Mouse (Mus musculus) hindbrain, embryonic 16.5 days (tissue): ENCODE measurements around the gene Srrm2. TPM values are rescaled to one million over a fixed set of nuclear protein-coding genes. Genes with fewer than 3 reads are reported as not detected.

ENCODE experiments used
- ATAC-seq: fragments of 200-750 bp; cut with Nextera tagmentation; 2 replicates; pipeline ENCODE4 v1.8.0; 2017; ENCODE audit warnings: moderate TSS enrichment, moderate library complexity
- H3K27ac ChIP-seq: fragments of 300-500 bp; sonication (generic); 2 replicates; pipeline ENCODE4 v1.5.1; 2014; ENCODE audit warnings: low read depth, mild to moderate bottlenecking, control low read depth, low read length, moderate library complexity
- H3K27me3 ChIP-seq: fragments of 300-500 bp; sonication (generic); replicated peaks from 2 replicates; pipeline ENCODE4 v1.6.1; 2014; ENCODE audit warnings: low read length; ENCODE audit not compliant: control insufficient read depth, insufficient read depth
- H3K36me3 ChIP-seq: fragments of 300-500 bp; sonication (generic); 2 replicates; pipeline ENCODE4 v1.6.1; 2014; ENCODE audit warnings: mild to moderate bottlenecking, low read length, moderate library complexity, mixed read lengths; ENCODE audit not compliant: control insufficient read depth, insufficient read depth
- H3K4me1 ChIP-seq: fragments of 300-500 bp; sonication (generic); 2 replicates; pipeline ENCODE4 v1.6.1; 2014; ENCODE audit warnings: low read depth, low read length; ENCODE audit not compliant: control insufficient read depth, insufficient read depth
- H3K4me2 ChIP-seq: fragments of 300-500 bp; sonication (generic); 2 replicates; pipeline ENCODE4 v1.6.1; 2014; ENCODE audit warnings: mild to moderate bottlenecking, low read length, control low read depth, moderate library complexity
- H3K4me3 ChIP-seq: fragments of 300-500 bp; sonication (generic); 2 replicates; pipeline ENCODE4 v1.5.1; 2014; ENCODE audit warnings: mild to moderate bottlenecking, low read length, control low read depth, moderate library complexity
- H3K9ac ChIP-seq: fragments of 300-500 bp; sonication (generic); 2 replicates; pipeline ENCODE4 v1.6.1; 2014; ENCODE audit warnings: low read depth, mild to moderate bottlenecking, control low read depth, low read length, moderate library complexity
- H3K9me3 ChIP-seq: fragments of 300-500 bp; sonication (generic); 2 replicates; pipeline ENCODE4 v1.6.1; 2014; ENCODE audit warnings: mild to moderate bottlenecking, low read length, moderate library complexity; ENCODE audit not compliant: control insufficient read depth
- WGBS: fragments of 180-500 bp; shearing (Covaris S2); extraction: QIAGEN DNeasy Blood & Tissue Kit; methylation state at CpG from one replicate; pipeline ENCODE4 v1.1.7; 2014; 5-methylcytosine and 5-hydroxymethylcytosine counted together
- polyA plus RNA-seq: library from polyadenylated mRNA; unstranded; fragments of >200 nt; fragmentation: Nextera tagmentation; extraction: Ambion mirVana; gene quantifications from 2 replicates; pipeline ENCODE4 v1.2.1, GENCODE M21; 2015

Srrm2 gene
- polyA plus RNA-seq, 1 experiment from 2014 or later, result 420 TPM

DNA sequence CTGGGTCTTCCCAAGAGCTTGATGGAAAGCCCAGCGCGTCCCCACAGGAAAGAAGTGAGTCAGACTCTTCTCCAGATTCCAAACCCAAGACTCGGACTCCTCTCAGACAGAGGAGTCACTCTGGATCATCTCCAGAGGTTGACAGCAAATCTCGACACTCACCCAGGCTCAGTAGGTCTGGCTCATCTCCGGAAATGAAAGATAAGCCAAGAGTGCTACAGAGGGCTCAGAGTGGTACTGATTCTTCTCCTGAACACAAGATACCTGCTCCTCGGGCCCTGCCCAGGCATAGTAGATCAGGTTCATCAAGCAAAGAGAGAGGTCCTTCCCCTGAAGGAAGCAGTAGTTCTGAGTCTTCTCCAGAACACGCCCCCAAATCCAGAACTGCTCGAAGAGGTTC lies 28.2 kb downstream of the Srrm2 start:
- peaks cover 88% of the 10 kb centered on the region for H3K36me3 ChIP-seq

DNA sequence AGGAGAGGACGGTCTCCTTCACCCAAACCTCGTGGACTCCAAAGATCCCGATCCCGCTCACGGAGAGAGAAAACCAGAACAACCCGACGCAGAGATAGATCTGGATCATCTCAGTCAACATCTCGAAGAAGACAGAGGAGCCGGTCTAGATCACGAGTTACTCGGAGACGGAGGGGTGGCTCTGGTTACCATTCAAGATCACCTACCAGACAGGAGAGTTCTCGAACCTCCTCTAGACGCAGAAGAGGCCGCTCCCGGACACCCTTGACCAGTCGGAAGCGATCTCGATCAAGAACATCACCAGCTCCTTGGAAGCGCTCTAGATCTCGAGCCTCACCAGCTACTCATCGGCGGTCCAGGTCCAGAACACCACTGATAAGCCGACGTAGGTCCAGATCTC lies 28.9 kb downstream of the Srrm2 start:
- WGBS, result 98% methylated on average over 25 of the region's 25 CpGs
- Histone ChIP-seq H3K9me3 (peaks cover 25% of the 10 kb centered on the region), H3K4me3 (no peak overlapping the region), H3K4me1 (no peaks in the 10 kb centered on the region), H3K36me3 (peaks cover 87% of the 10 kb centered on the region), H3K9ac (no peak overlapping the region), H3K27me3 (no peaks in the 10 kb centered on the region), H3K4me2 (no peak overlapping the region), H3K27ac (no peak overlapping the region)
- no peak for ATAC-seq

More for the DNA sequence above, 28.2 kb downstream of the Srrm2 start:
- H3K27me3 ChIP-seq, result no peaks in the 10 kb centered on the region
- H3K4me1 ChIP-seq, result no peaks in the 10 kb centered on the region
- peaks cover 25% of the 10 kb centered on the region for H3K9me3 ChIP-seq
- 97% methylated on average over 8 of the region's 8 CpGs for WGBS
- no peak overlapping the region for H3K4me3 ChIP-seq
- H3K4me2 ChIP-seq, result no peak overlapping the region
- ATAC-seq, result no peak
- no peak overlapping the region for H3K27ac ChIP-seq
- H3K9ac ChIP-seq, result no peak overlapping the region

DNA sequence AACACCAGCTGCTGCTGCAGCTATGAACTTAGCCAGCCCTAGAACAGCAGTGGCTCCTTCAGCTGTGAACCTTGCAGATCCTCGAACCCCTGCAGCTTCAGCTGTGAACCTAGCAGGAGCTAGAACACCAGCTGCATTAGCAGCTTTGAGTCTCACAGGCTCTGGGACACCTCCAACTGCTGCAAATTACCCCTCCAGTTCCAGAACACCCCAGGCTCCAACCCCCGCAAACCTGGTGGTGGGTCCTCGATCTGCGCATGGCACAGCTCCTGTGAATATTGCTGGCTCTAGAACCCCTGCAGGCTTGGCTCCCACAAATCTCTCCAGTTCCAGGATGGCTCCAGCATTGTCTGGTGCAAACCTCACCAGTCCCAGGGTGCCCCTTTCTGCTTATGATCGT lies 30.4 kb downstream of the Srrm2 start:
- no peak for ATAC-seq
- 95% methylated on average over 5 of the region's 5 CpGs for WGBS

DNA sequence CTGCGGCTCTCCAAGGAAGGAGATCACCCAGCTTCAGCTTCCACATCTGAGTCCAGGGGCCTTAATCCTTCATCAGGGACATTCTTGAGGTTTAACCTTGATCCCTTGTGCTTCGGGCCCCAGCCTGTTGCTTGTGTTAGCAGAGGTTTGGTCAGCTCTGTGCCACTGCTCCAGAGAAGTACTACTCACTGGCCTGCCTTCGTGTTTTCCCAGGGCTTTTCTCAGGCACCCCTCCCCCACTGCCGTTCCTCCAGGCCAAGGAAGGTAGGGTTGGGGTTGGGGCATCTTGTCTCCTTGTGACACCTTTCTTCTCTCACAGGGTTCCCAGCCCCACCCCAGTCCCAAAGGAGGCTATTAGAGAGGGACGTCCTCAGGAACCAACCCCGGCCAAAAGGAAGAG lies 31.8 kb downstream of the Srrm2 start:
- Histone ChIP-seq H3K4me3 (no peak overlapping the region), H3K36me3 (peaks cover 78% of the 10 kb centered on the region), H3K4me1 (peaks cover 3% of the 10 kb centered on the region), H3K9ac (no peak overlapping the region), H3K27ac (no peak overlapping the region), H3K9me3 (peaks cover 22% of the 10 kb centered on the region), H3K27me3 (no peaks in the 10 kb centered on the region), H3K4me2 (no peak overlapping the region)
- 80% methylated on average over 5 of the region's 6 CpGs for WGBS
- no peak for ATAC-seq

More for the DNA sequence above, 30.4 kb downstream of the Srrm2 start:
- no peak overlapping the region for H3K27ac ChIP-seq
- H3K4me1 ChIP-seq, result no peaks in the 10 kb centered on the region
- peaks cover 87% of the 10 kb centered on the region for H3K36me3 ChIP-seq
- no peaks in the 10 kb centered on the region for H3K27me3 ChIP-seq
- no peak overlapping the region for H3K4me3 ChIP-seq
- no peak overlapping the region for H3K9ac ChIP-seq
- no peak overlapping the region for H3K4me2 ChIP-seq
- peaks cover 23% of the 10 kb centered on the region for H3K9me3 ChIP-seq

DNA sequence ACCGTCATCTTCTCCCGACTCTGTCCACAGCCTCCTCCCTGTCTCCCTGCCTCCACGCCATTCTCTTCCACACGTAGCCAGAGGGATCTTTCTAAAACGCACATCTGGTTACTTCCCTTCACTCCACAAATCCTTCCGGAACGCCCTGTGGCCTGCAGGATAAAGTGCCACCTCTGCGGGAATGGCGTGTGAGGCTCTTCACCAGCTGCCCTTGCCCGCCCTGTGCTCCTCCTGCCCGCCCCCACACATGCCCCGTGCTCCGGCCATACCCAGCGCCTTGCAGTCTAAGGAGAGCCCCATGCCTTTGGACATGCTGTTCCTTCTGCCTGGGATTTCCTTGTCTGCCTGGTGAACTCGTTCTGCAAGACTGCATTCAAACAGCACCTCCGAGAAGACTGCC lies 32.7 kb downstream of the Srrm2 start:
- peaks cover 12% of the 10 kb centered on the region for H3K4me1 ChIP-seq
- 84% methylated on average over 16 of the region's 16 CpGs for WGBS
- no peaks in the 10 kb centered on the region for H3K27me3 ChIP-seq
- no peak for ATAC-seq
- no peak overlapping the region for H3K9ac ChIP-seq
- peaks cover 21% of the 10 kb centered on the region for H3K9me3 ChIP-seq
- H3K4me3 ChIP-seq, result no peak overlapping the region
- no peak overlapping the region for H3K27ac ChIP-seq
- no peak overlapping the region for H3K4me2 ChIP-seq
- H3K36me3 ChIP-seq, result peaks cover 69% of the 10 kb centered on the region

DNA sequence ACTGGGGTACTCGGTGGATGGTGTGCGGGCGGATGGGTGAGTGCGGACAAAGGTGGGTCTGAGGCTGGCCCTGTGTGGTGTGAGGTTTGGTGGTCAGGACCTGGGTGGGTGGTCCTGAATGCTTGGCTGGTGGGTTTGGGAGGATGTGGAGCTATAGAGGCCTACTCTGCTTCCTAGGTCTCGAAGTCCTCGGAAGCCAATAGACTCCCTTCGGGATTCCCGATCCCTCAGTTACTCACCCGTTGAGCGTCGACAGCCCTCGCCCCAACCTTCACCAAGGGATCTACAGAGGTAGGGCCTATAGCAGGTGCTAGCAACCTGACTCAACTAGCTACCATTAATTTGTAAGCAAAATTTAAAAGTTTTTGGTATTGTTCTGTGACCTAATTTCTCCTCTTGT lies 33.3 kb downstream of the Srrm2 start:
- WGBS, result 92% methylated on average over 12 of the region's 12 CpGs
- H3K27ac ChIP-seq, result no peak overlapping the region
- no peak overlapping the region for H3K4me3 ChIP-seq
- peaks cover 15% of the 10 kb centered on the region for H3K9me3 ChIP-seq
- no peak overlapping the region for H3K4me2 ChIP-seq
- no peak; the same call in 1 of the 2 replicates for ATAC-seq
- H3K4me1 ChIP-seq, result peaks cover 14% of the 10 kb centered on the region
- H3K36me3 ChIP-seq, result peaks cover 63% of the 10 kb centered on the region
- H3K27me3 ChIP-seq, result no peaks in the 10 kb centered on the region
- no peak overlapping the region for H3K9ac ChIP-seq

DNA sequence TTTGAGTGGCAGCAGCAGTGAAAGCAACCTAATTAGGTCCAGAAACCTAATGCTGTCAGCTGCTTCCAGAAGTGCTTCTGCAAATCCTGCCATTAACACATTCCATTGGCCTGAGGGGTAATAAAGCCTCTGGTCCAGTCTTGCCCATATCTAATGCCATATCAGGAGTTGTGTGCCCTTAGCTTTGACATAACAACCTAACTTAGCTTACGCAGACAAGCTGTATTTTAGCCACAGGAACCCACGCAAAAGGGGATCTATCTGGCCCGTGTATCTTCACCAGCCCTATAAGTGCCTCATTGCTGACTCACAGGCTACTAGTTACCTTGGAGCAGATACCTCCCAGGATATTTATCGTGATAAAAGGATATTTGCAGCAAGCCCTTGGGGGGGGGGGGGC lies 35.3 kb downstream of the Srrm2 start:
- no peaks in the 10 kb centered on the region for H3K27me3 ChIP-seq
- 87% methylated on average over 4 of the region's 4 CpGs for WGBS

DNA sequence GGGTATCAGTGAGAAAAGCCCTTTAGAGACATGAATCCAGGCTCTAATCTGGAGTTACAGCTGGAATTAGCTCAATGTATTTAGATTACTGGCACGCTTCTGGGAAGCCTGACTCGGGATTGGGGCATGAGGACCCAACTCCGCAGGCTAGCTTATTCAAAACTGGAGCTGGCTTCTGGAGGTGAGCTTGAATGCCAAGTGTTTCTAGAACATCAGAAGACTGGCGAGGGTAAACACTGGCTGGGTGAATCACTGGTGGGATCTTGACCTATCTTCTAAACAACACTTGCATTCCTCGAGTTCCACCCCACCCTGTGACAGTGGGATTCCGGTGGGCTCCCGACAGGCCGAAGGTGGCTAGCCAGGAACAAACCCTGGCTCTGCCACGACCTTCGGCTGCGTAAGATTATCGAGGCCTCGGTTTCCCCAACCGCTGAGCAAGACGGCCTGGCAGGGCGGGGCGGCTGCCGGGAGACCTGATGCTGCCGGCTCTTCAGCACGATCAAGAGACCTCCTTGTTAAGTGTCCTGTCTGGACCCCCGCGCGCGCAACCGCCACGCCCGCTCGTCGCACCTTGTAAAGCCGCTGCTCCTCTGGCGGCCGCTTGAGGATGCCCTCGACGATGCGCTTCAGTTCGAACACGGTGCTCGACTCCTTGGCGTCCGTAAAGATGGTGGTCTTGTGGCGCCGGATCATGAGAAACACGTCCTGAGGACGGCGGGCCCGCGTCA lies 38.1 kb downstream of the Srrm2 start:
- peak overlapping the region; percentile 79 for H3K4me3 ChIP-seq
- WGBS, result 0% methylated on average over 42 of the region's 47 CpGs
- H3K36me3 ChIP-seq, result peaks cover 21% of the 10 kb centered on the region
- H3K27me3 ChIP-seq, result peaks cover 5% of the 10 kb centered on the region; the same call in 1 of the 2 replicates
- H3K27ac ChIP-seq, result peak overlapping the region; percentile 90
- H3K4me1 ChIP-seq, result peaks cover 14% of the 10 kb centered on the region
- peak overlapping the region; percentile 84 for H3K4me2 ChIP-seq
- H3K9me3 ChIP-seq, result no peaks in the 10 kb centered on the region
- ATAC-seq, result peak; percentile 77
- H3K9ac ChIP-seq, result peak overlapping the region; percentile 75

More for the DNA sequence above, 35.3 kb downstream of the Srrm2 start:
- Histone ChIP-seq H3K9me3 (no peaks in the 10 kb centered on the region), H3K4me3 (no peak overlapping the region), H3K27ac (no peak overlapping the region), H3K9ac (no peak overlapping the region), H3K36me3 (peaks cover 43% of the 10 kb centered on the region), H3K4me2 (no peak overlapping the region), H3K4me1 (peaks cover 14% of the 10 kb centered on the region)
- ATAC-seq, result no peak

DNA sequence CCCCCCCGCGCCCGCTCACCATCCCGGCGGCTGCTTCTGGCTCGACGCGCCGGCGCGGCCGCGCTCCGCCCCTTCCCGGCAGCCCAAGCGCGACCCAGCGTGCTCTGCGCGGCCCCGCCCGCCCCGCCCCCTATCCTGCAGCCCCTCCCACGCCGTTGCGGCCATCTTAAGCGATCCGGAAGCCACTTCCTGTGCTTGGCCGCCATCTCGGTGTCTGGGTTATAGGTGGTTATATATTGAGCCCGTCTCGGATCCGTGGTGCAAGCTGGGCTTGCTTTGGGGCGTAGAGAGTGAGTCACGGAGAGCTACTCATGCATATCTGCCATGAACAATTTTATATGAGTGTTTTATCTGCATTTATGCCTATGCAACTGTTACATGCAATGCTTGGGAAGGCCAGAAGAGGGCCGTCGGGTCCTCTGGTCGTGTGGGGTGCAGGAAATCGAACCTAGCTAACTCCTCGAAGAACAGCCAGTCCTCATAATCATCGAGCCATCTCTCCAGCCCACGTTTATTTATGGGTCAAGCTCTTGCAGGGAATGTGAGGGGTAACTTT lies 38.8 kb downstream of the Srrm2 start, which contains the start of gene Elob:
Gene Elob, minus strand, starts transcription at position 73 of the 556 bp plus-strand sequence.
- WGBS, result under 1% methylated on average over 21 of the region's 42 CpGs
- peak within 1 kb of the TSS; percentile 84 for H3K4me2 ChIP-seq
- peaks cover 16% of the 10 kb centered on the region for H3K36me3 ChIP-seq
- peak; percentile 97 for ATAC-seq
- peak within 1 kb of the TSS; percentile 90 for H3K27ac ChIP-seq
- H3K9ac ChIP-seq, result peak within 1 kb of the TSS; percentile 75
- H3K4me3 ChIP-seq, result peak within 1 kb of the TSS; percentile 79
- no peaks in the 10 kb centered on the region for H3K9me3 ChIP-seq
- H3K4me1 ChIP-seq, result peaks cover 14% of the 10 kb centered on the region
- peaks cover 8% of the 10 kb centered on the region for H3K27me3 ChIP-seq
